Mouse (Mus musculus): ENCODE results near the gene Pla2g4d. TPM values are rescaled to one million over a fixed set of nuclear protein-coding genes. Genes with fewer than 3 reads are reported as not detected.

Pla2g4d gene
- polyA plus RNA-seq, 1 experiment from 2014 or later: 0.11 TPM

GRCm38 (mm10) chr2:120231642-120232041 is 57.4 kb downstream of the Pla2g4d start:
- H3K4me3 ChIP-seq (ENCODE audit: low read depth, low read length): no peak overlapping the region
- WGBS: 69% methylated on average over 3 of the region's 3 CpGs
- H3K4me1 ChIP-seq (ENCODE audit: control insufficient read depth, insufficient read depth, low read length): no peaks in the 10 kb centered on the region
- H3K27me3 ChIP-seq (ENCODE audit: control insufficient read depth, insufficient read depth, low read length): no peaks in the 10 kb centered on the region
- DNase-seq (ENCODE audit: low spot score): no peak
- no peak overlapping the region for H3K9ac ChIP-seq (ENCODE audit: low read length)
- no peaks in the 10 kb centered on the region for H3K36me3 ChIP-seq (ENCODE audit: control insufficient read depth, insufficient read depth, low read length)
- no peaks in the 10 kb centered on the region for H3K9me3 ChIP-seq (ENCODE audit: control insufficient read depth, low read length)
- no peak overlapping the region for H3K4me2 ChIP-seq (ENCODE audit: low read depth, severe bottlenecking)
- no peak for ATAC-seq (ENCODE audit: insufficient number of reproducible peaks, low FRiP score, low TSS enrichment, low read depth)
- H3K27ac ChIP-seq (replicated peaks; ENCODE audit: low read depth, low read length): no peak overlapping the region

Other genes starting within 250 kb of the Pla2g4d start
- gene Ehd4, start 134.6 kb downstream of the Pla2g4d start, polyA plus RNA-seq (2014; fragmentation: Nextera tagmentation; extraction: Ambion mirVana): 13.2 and 18.5 TPM in 2 replicates
- 0.11 TPM in 1 of 2 replicates, not detected in the other for gene Pla2g4e, start 43.9 kb downstream of the Pla2g4d start, polyA plus RNA-seq (2014; fragmentation: Nextera tagmentation; extraction: Ambion mirVana)
- not detected in 2 replicates for gene Pla2g4f, start 25.0 kb upstream of the Pla2g4d start, polyA plus RNA-seq (2014; fragmentation: Nextera tagmentation; extraction: Ambion mirVana)
- 28.3 and 30.2 TPM in 2 replicates for gene Vps39, start 63.9 kb upstream of the Pla2g4d start, polyA plus RNA-seq (2014; fragmentation: Nextera tagmentation; extraction: Ambion mirVana)
- 6.6 and 6.7 TPM in 2 replicates for gene Ganc, start 114.7 kb upstream of the Pla2g4d start, polyA plus RNA-seq (2014; fragmentation: Nextera tagmentation; extraction: Ambion mirVana)
- 7.2 and 8.3 TPM in 2 replicates for gene Tmem87a, start 114.9 kb upstream of the Pla2g4d start, polyA plus RNA-seq (2014; fragmentation: Nextera tagmentation; extraction: Ambion mirVana)
- gene Capn3, start 166.8 kb upstream of the Pla2g4d start, polyA plus RNA-seq (2014; fragmentation: Nextera tagmentation; extraction: Ambion mirVana): 0.95 and 1.0 TPM in 2 replicates